Mouse (Mus musculus): ENCODE measurements around the gene Hap1.

DNA sequence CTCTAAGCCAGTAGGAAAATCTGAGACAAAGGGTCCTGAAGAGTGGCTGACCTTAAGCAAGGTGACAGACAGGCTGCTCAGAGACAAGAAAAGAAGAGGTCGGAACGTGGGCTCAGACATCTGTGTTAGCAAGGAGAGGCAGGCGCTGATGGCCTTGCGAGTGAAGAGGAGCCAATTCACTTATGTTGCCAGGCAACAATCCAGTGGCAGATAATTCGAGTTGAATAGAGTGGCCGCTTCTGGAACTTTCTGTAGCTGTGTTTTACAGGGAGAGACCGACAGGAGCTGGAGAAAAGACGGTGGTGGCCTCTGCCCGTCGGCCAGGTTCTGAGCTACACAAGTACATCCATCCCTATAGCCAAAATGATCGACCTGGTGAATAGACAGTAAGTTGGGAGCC lies 28.6 kb downstream of the Hap1 start:
- TF ChIP-seq CTCF (IDR thresholded peaks at IDR 0.05; ENCODE audit: borderline replicate concordance, extremely low read depth, insufficient read depth, insufficient read length) (no peak), POLR2A (IDR thresholded peaks at IDR 0.05; ENCODE audit: borderline replicate concordance, extremely low read depth, insufficient read depth, insufficient read length, poor library complexity, severe bottlenecking) (no peak)
